Mouse (Mus musculus) spleen, adult 2 months (tissue): ENCODE results near the gene Fcgr2b. TPM values are rescaled to one million over a fixed set of nuclear protein-coding genes. Genes with fewer than 3 reads are reported as not detected.

ENCODE experiments used
- DNase-seq, 2 experiments: peaks; one replicate each; pipeline versions ENCODE4 v3.0.0 to v3.0.0-alpha.2; 2012 to 2021; ENCODE audit warnings: low spot score in 2 of 2, low read depth in 1 of 2
- H3K27ac ChIP-seq: fragments of 200-500 bp; 2 replicates; pipeline ENCODE4 v1.5.1; 2012; ENCODE audit warnings: low read length, inconsistent platforms; ENCODE audit not compliant: insufficient read depth
- H3K27me3 ChIP-seq: fragments of 200-500 bp; 2 replicates; pipeline ENCODE4 v1.6.1; 2012; ENCODE audit warnings: mild to moderate bottlenecking, moderate library complexity, low read length, inconsistent platforms; ENCODE audit not compliant: control insufficient read depth, insufficient read depth
- H3K36me3 ChIP-seq: fragments of 200-500 bp; 2 replicates; pipeline ENCODE4 v1.6.1; 2012; ENCODE audit warnings: mild to moderate bottlenecking, low read length, inconsistent platforms; ENCODE audit not compliant: control insufficient read depth, insufficient read depth
- H3K4me1 ChIP-seq: fragments of 200-500 bp; 2 replicates; pipeline ENCODE4 v1.6.1; 2011; ENCODE audit warnings: inconsistent platforms; ENCODE audit not compliant: control insufficient read depth, insufficient read depth, insufficient read length
- H3K4me3 ChIP-seq: fragments of 200-500 bp; 2 replicates; pipeline ENCODE4 v1.5.1; 2011; ENCODE audit warnings: mild to moderate bottlenecking, inconsistent platforms; ENCODE audit not compliant: insufficient read depth, insufficient read length; ENCODE audit errors: extremely low read depth
- CTCF ChIP-seq: fragments of 200-500 bp; IDR thresholded peaks from 2 replicates; pipeline ENCODE4 v1.5.1; 2011; ENCODE audit warnings: mild to moderate bottlenecking, inconsistent platforms; ENCODE audit not compliant: insufficient read depth, insufficient read length, insufficient replicate concordance; ENCODE audit errors: extremely low read depth
- POLR2A ChIP-seq: fragments of 200-500 bp; IDR thresholded peaks from 2 replicates; pipeline ENCODE4 v1.6.1; 2011; ENCODE audit warnings: low read depth, low read length, inconsistent platforms
- WGBS: fragments of 180-500 bp; shearing (Covaris S2); methylation state at CpG from one replicate; pipeline ENCODE4 v1.1.7; 2018; 5-methylcytosine and 5-hydroxymethylcytosine counted together
- polyA plus RNA-seq: library from polyadenylated mRNA; depleted of rRNA; stranded (reverse); fragments of >200 nt; gene quantifications from 2 replicates; pipeline ENCODE4 v1.2.3, GENCODE M21; 2012

Gene Fcgr2b
- polyA plus RNA-seq, 1 experiment, result 71.3 TPM

- Histone ChIP-seq H3K36me3 (peaks cover 24% of the 10 kb centered on the region), H3K27ac (no peak overlapping the region), H3K4me3 (no peak overlapping the region), H3K27me3 (no peaks in the 10 kb centered on the region), H3K4me1 (peaks cover 3% of the 10 kb centered on the region; the same call in 1 of the 2 replicates)
- 52% methylated on average over 1 of the region's 1 CpGs for WGBS
- DNase-seq, result no peak
- no peak for TF ChIP-seq CTCF
- TF ChIP-seq POLR2A, result no peak
Measured at GRCm38 (mm10) chr1:170968576-170968975, 7.8 kb downstream of the Fcgr2b start.

GRCm38 (mm10) chr1:170967581-170967980, 8.8 kb downstream of the Fcgr2b start:
- DNase-seq, result no peak
- no peaks in the 10 kb centered on the region for H3K27me3 ChIP-seq
- 59% methylated on average over 3 of the region's 3 CpGs for WGBS
- H3K4me1 ChIP-seq, result no peaks in the 10 kb centered on the region
- peak overlapping the region; percentile 30; the same call in 1 of the 2 replicates for H3K27ac ChIP-seq
- H3K36me3 ChIP-seq, result peaks cover 28% of the 10 kb centered on the region
- H3K4me3 ChIP-seq, result no peak overlapping the region
- no peak for TF ChIP-seq POLR2A
- no peak for TF ChIP-seq CTCF

- H3K4me1 ChIP-seq, result peaks cover 3% of the 10 kb centered on the region; the same call in 1 of the 2 replicates
- H3K27me3 ChIP-seq, result no peaks in the 10 kb centered on the region
- no peak overlapping the region for H3K27ac ChIP-seq
- no peak for DNase-seq
- H3K36me3 ChIP-seq, result peaks cover 26% of the 10 kb centered on the region
- H3K4me3 ChIP-seq, result no peak overlapping the region
- WGBS, result 88% methylated on average over 7 of the region's 7 CpGs
- TF ChIP-seq POLR2A (no peak), CTCF (no peak)
Measured at GRCm38 (mm10) chr1:170963087-170963486, 13.3 kb downstream of the Fcgr2b start.

GRCm38 (mm10) chr1:170962301-170962700, 14.0 kb downstream of the Fcgr2b start:
- DNase-seq, result no peak
- no peaks in the 10 kb centered on the region for H3K27me3 ChIP-seq
- no peak overlapping the region for H3K4me3 ChIP-seq
- 72% methylated on average over 2 of the region's 2 CpGs for WGBS
- peaks cover 3% of the 10 kb centered on the region; the same call in 1 of the 2 replicates for H3K4me1 ChIP-seq
- peaks cover 24% of the 10 kb centered on the region for H3K36me3 ChIP-seq
- no peak overlapping the region for H3K27ac ChIP-seq
- no peak for TF ChIP-seq POLR2A
- no peak for TF ChIP-seq CTCF

GRCm38 (mm10) chr1:170961101-170961500, 15.2 kb downstream of the Fcgr2b start:
- TF ChIP-seq POLR2A, result no peak
- no peak for TF ChIP-seq CTCF
- Histone ChIP-seq H3K4me1 (peaks cover 3% of the 10 kb centered on the region; the same call in 1 of the 2 replicates), H3K27ac (no peak overlapping the region), H3K4me3 (no peak overlapping the region), H3K36me3 (peaks cover 21% of the 10 kb centered on the region), H3K27me3 (no peaks in the 10 kb centered on the region)
- no peak for DNase-seq
- WGBS, result 81% methylated on average over 6 of the region's 6 CpGs

- peaks cover 15% of the 10 kb centered on the region for H3K36me3 ChIP-seq
- no peak for DNase-seq
- peaks cover 3% of the 10 kb centered on the region; the same call in 1 of the 2 replicates for H3K4me1 ChIP-seq
- H3K27me3 ChIP-seq, result no peaks in the 10 kb centered on the region
- peak overlapping the region; percentile 20; the same call in 1 of the 2 replicates for H3K27ac ChIP-seq
- TF ChIP-seq POLR2A (no peak), CTCF (no peak)
- no peak overlapping the region for H3K4me3 ChIP-seq
- 60% methylated on average over 2 of the region's 2 CpGs for WGBS
Measured at GRCm38 (mm10) chr1:170959791-170960190, 16.6 kb downstream of the Fcgr2b start.

GRCm38 (mm10) chr1:170958225-170958624, 18.1 kb downstream of the Fcgr2b start:
- Histone ChIP-seq H3K4me1 (peaks cover 3% of the 10 kb centered on the region; the same call in 1 of the 2 replicates), H3K36me3 (peaks cover 12% of the 10 kb centered on the region), H3K4me3 (no peak overlapping the region), H3K27ac (no peak overlapping the region), H3K27me3 (no peaks in the 10 kb centered on the region)
- WGBS, result 42% methylated on average over 3 of the region's 3 CpGs
- TF ChIP-seq CTCF (no peak), POLR2A (no peak)
- no peak for DNase-seq
